Mouse (Mus musculus) limb, embryonic 11.5 days (tissue): ENCODE data around the gene Pde9a. TPM values are rescaled to one million over a fixed set of nuclear protein-coding genes. Genes with fewer than 3 reads are reported as not detected.

Source experiments
- ATAC-seq: fragments of 200-750 bp; cut with Nextera tagmentation; 2 replicates; pipeline ENCODE4 v1.8.0; 2017; ENCODE audit warnings: low read depth; ENCODE audit not compliant: insufficient number of reproducible peaks, low FRiP score, low TSS enrichment
- DNase-seq: peaks from one replicate; pipeline ENCODE4 v3.0.0-alpha.2; 2015; ENCODE audit warnings: low spot score
- H3K27ac ChIP-seq: fragments of 300-500 bp; sonication (generic); replicated peaks from 2 replicates; pipeline ENCODE4 v1.5.1; 2014; ENCODE audit warnings: low read depth, mild to moderate bottlenecking, low read length
- H3K27me3 ChIP-seq: fragments of 300-500 bp; sonication (generic); 2 replicates; pipeline ENCODE4 v1.6.1; 2014; ENCODE audit warnings: mild to moderate bottlenecking, low read length, mixed read lengths; ENCODE audit not compliant: control insufficient read depth, insufficient read depth
- H3K36me3 ChIP-seq: fragments of 300-500 bp; sonication (generic); 2 replicates; pipeline ENCODE4 v1.6.1; 2014; ENCODE audit warnings: mild to moderate bottlenecking, low read length, moderate library complexity, mixed read lengths; ENCODE audit not compliant: control insufficient read depth, insufficient read depth
- H3K4me1 ChIP-seq: fragments of 300-500 bp; sonication (generic); 2 replicates; pipeline ENCODE4 v1.6.1; 2014; ENCODE audit warnings: low read length, mixed read lengths; ENCODE audit not compliant: control insufficient read depth, insufficient read depth
- H3K4me2 ChIP-seq: fragments of 300-500 bp; sonication (generic); 2 replicates; pipeline ENCODE4 v1.6.1; 2014; ENCODE audit warnings: low read depth, mild to moderate bottlenecking, moderate library complexity; ENCODE audit not compliant: severe bottlenecking
- H3K4me3 ChIP-seq: fragments of 300-500 bp; sonication (generic); 2 replicates; pipeline ENCODE4 v1.5.1; 2014; ENCODE audit warnings: low read depth, low read length
- H3K9ac ChIP-seq: fragments of 300-500 bp; sonication (generic); 2 replicates; pipeline ENCODE4 v1.6.1; 2014; ENCODE audit warnings: mild to moderate bottlenecking, low read length
- H3K9me3 ChIP-seq: fragments of 300-500 bp; sonication (generic); 2 replicates; pipeline ENCODE4 v1.6.1; 2016; ENCODE audit warnings: low read length; ENCODE audit not compliant: control insufficient read depth
- WGBS: fragments of 180-500 bp; shearing (Covaris S2); extraction: QIAGEN DNeasy Blood & Tissue Kit; methylation state at CpG from one replicate; pipeline ENCODE4 v1.1.7; 2014; 5-methylcytosine and 5-hydroxymethylcytosine counted together
- polyA plus RNA-seq: library from polyadenylated mRNA; unstranded; fragments of >200 nt; fragmentation: Nextera tagmentation; extraction: Ambion mirVana; gene quantifications from 2 replicates; pipeline ENCODE4 v1.2.1, GENCODE M21; 2014

Pde9a gene
- polyA plus RNA-seq, 1 experiment from 2014 or later = 31.2 TPM

GRCm38 (mm10) chr17:31436814-31437406 is 50.9 kb downstream of the Pde9a start:
- 85% methylated on average over 4 of the region's 5 CpGs for WGBS
- peaks cover 36% of the 10 kb centered on the region for H3K4me1 ChIP-seq
- DNase-seq = no peak
- no peaks in the 10 kb centered on the region for H3K27me3 ChIP-seq
- ATAC-seq = no peak
- H3K4me2 ChIP-seq = no peak overlapping the region
- H3K9ac ChIP-seq = no peak overlapping the region
- H3K36me3 ChIP-seq = no peaks in the 10 kb centered on the region
- H3K4me3 ChIP-seq = no peak overlapping the region
- H3K9me3 ChIP-seq = no peaks in the 10 kb centered on the region
- H3K27ac ChIP-seq = no peak overlapping the region

DNA sequence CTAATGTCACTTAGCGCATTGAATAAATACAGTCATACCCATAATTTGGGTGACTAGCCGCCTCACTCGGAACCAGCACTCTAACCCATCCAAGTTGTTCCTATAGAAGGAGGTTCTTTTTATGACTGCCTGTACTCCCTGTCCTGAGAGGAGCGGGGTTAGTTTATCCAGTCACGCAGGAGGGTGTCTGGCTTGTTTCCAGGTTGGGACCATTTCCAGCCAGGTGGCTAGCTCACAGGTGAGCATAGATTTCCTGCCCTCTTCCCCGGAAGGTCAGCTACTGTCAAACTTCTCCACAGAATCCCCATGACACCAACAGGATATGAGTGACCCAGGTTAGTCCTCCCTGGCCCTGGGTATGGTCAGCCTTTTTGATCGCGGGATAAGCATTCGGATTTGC is 51.5 kb downstream of the Pde9a start:
- ATAC-seq (no peak), DNase-seq (no peak)
- Histone ChIP-seq H3K27ac (no peak overlapping the region), H3K27me3 (no peaks in the 10 kb centered on the region), H3K4me1 (peaks cover 31% of the 10 kb centered on the region), H3K4me2 (no peak overlapping the region), H3K36me3 (no peaks in the 10 kb centered on the region), H3K9me3 (no peaks in the 10 kb centered on the region), H3K4me3 (no peak overlapping the region), H3K9ac (no peak overlapping the region)
- 94% methylated on average over 9 of the region's 9 CpGs for WGBS

DNA sequence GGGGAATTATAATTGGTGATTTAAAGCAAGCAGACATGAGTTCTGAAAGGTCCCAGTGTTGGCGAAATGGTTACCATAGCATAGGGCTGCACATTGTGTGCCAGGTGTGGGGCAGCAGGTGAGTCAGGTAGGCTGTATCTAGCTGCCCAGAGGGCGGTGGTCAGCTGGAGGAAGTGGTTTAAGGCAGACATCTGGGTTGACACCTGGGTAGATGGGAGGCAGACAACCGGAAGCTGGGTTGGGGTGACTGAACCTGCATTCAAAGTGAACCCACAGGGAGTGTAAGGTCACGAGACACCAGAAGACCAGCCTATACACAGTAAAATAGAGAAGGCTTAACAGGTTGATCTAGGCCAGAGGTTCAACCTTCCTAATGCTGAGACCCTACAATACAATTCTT is 54.0 kb downstream of the Pde9a start:
- ATAC-seq (no peak), DNase-seq (no peak)
- no peak overlapping the region for H3K4me3 ChIP-seq
- no peak overlapping the region for H3K9ac ChIP-seq
- no peak overlapping the region for H3K27ac ChIP-seq
- no peaks in the 10 kb centered on the region for H3K27me3 ChIP-seq
- H3K4me1 ChIP-seq = peaks cover 31% of the 10 kb centered on the region
- no peak overlapping the region for H3K4me2 ChIP-seq
- WGBS = 76% methylated on average over 4 of the region's 4 CpGs
- no peaks in the 10 kb centered on the region for H3K9me3 ChIP-seq
- H3K36me3 ChIP-seq = no peaks in the 10 kb centered on the region

GRCm38 (mm10) chr17:31442513-31442912 is 56.5 kb downstream of the Pde9a start:
- ATAC-seq = no peak
- Histone ChIP-seq H3K4me2 (no peak overlapping the region), H3K9ac (no peak overlapping the region), H3K9me3 (no peaks in the 10 kb centered on the region), H3K4me3 (no peak overlapping the region), H3K27me3 (no peaks in the 10 kb centered on the region), H3K36me3 (no peaks in the 10 kb centered on the region), H3K4me1 (peaks cover 34% of the 10 kb centered on the region), H3K27ac (peak overlapping the region; percentile 4; the same call in 1 of the 2 replicates)
- WGBS = 26% methylated on average over 8 of the region's 8 CpGs
- no peak for DNase-seq

DNA sequence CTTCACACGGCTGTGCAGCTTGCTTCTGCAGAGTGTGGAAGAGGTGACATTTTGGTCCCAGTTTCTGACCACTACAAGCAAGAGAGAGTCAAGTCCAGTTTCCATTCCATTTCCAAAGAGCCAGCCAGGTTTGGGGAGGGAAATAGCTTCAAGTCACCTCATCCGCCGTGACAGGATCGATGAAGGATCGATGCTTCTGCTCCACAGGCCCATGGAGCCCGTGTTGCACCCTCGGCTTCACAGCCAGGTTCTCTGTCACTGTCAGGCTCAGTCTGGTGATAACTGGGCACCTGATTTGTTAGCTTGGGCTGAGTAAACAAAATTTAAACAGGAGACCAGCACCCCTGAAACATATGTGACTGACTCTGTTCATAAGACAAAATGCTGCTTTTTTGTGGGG is 58.2 kb downstream of the Pde9a start:
- no peak overlapping the region for H3K27ac ChIP-seq

GRCm38 (mm10) chr17:31445061-31445731 is 59.2 kb downstream of the Pde9a start:
- DNase-seq (no peak), ATAC-seq (no peak)
- Histone ChIP-seq H3K4me3 (no peak overlapping the region), H3K4me1 (peaks cover 33% of the 10 kb centered on the region), H3K4me2 (no peak overlapping the region), H3K9ac (no peak overlapping the region), H3K27ac (0 out of 2 replicates have a peak overlapping the region, but pooled peaks have one; percentile 14), H3K27me3 (no peaks in the 10 kb centered on the region), H3K36me3 (no peaks in the 10 kb centered on the region), H3K9me3 (no peaks in the 10 kb centered on the region)
- WGBS = 15% methylated on average over 7 of the region's 7 CpGs

More for the DNA sequence above, 58.2 kb downstream of the Pde9a start:
- H3K9me3 ChIP-seq = no peaks in the 10 kb centered on the region
- no peak overlapping the region for H3K4me2 ChIP-seq
- no peaks in the 10 kb centered on the region for H3K27me3 ChIP-seq
- DNase-seq (no peak), ATAC-seq (no peak)
- WGBS = 53% methylated on average over 7 of the region's 7 CpGs
- H3K4me3 ChIP-seq = no peak overlapping the region
- no peaks in the 10 kb centered on the region for H3K36me3 ChIP-seq
- no peak overlapping the region for H3K9ac ChIP-seq
- peaks cover 34% of the 10 kb centered on the region for H3K4me1 ChIP-seq

- no peak for ATAC-seq
Measured at GRCm38 (mm10) chr17:31447766-31448165, 61.8 kb downstream of the Pde9a start.

GRCm38 (mm10) chr17:31448519-31448918 is 62.5 kb downstream of the Pde9a start:
- Histone ChIP-seq H3K27me3 (no peaks in the 10 kb centered on the region), H3K4me2 (no peak overlapping the region), H3K9me3 (no peaks in the 10 kb centered on the region), H3K4me1 (peaks cover 34% of the 10 kb centered on the region), H3K27ac (no peak overlapping the region), H3K36me3 (no peaks in the 10 kb centered on the region), H3K9ac (no peak overlapping the region), H3K4me3 (no peak overlapping the region)
- 74% methylated on average over 1 of the region's 1 CpGs for WGBS
- DNase-seq (no peak), ATAC-seq (no peak)

More at GRCm38 (mm10) chr17:31447766-31448165, 61.8 kb downstream of the Pde9a start:
- no peak for DNase-seq
- no peaks in the 10 kb centered on the region for H3K9me3 ChIP-seq
- H3K4me2 ChIP-seq = no peak overlapping the region
- WGBS = 59% methylated on average over 5 of the region's 5 CpGs
- H3K27me3 ChIP-seq = no peaks in the 10 kb centered on the region
- H3K4me1 ChIP-seq = peaks cover 42% of the 10 kb centered on the region
- no peak overlapping the region for H3K27ac ChIP-seq
- H3K36me3 ChIP-seq = no peaks in the 10 kb centered on the region
- H3K4me3 ChIP-seq = no peak overlapping the region
- H3K9ac ChIP-seq = no peak overlapping the region
